In genomic region chr1:164900696-164901095, GRCm38 (mm10) we compare ENCODE assay signal across 26 mouse cellular contexts. TPM values are rescaled to one million over a fixed set of nuclear protein-coding genes. Genes with fewer than 3 reads are reported as not detected.
DNase-seq lines count a peak whose midpoint lies in the region; ATAC-seq and TF ChIP-seq lines count a peak whose summit lies in the region.
"Had no signal": no experiment of that assay in that cellular context is flagged by ENCODE, and none has a peak within 500 bp of the region (broad histone marks: within the 10 kb centered on the region; RNA-seq: fewer than 3 reads in every experiment).

No protein-coding gene starts in this region.

- no peak for TF ChIP-seq EP300 in heart, postnatal 0 days (IDR thresholded peaks at IDR 0.05; ENCODE audit: low read depth)

- no peak for TF ChIP-seq POLR2A in cerebellum, adult 2 months (IDR thresholded peaks at IDR 0.05; ENCODE audit: borderline replicate concordance, insufficient read depth, low read length)

- H3K4me2 ChIP-seq in heart, embryonic 11.5 days, result no peak overlapping the region
- no peak overlapping the region for H3K4me2 ChIP-seq in heart, postnatal 0 days (ENCODE audit: low read depth, low read length)
- H3K4me2 ChIP-seq: embryonic facial prominence, embryonic 15.5 days; heart, embryonic 13.5 days; hindbrain, embryonic 14.5 days; liver, embryonic 15.5 days; midbrain, embryonic 15.5 days had no signal

- H3K4me1 ChIP-seq in heart, embryonic 11.5 days (ENCODE audit: control insufficient read depth, insufficient read depth, low read length), result peaks cover 25% of the 10 kb centered on the region
- peaks cover 18% of the 10 kb centered on the region for H3K4me1 ChIP-seq in cerebellum, adult 2 months (ENCODE audit: control insufficient read depth, insufficient read depth, low read length)
- H3K4me1 ChIP-seq in heart, postnatal 0 days (ENCODE audit: control insufficient read depth, insufficient read depth), result peaks cover 40% of the 10 kb centered on the region
- H3K4me1 ChIP-seq: liver, embryonic 15.5 days had no signal

- WGBS in heart, embryonic 11.5 days (ENCODE audit: insufficient replicate concordance), result 82% methylated on average over 6 of the region's 6 CpGs
- WGBS in cerebellum, adult 2 months, result 36% methylated on average over 6 of the region's 6 CpGs
- 90% methylated on average over 6 of the region's 6 CpGs for WGBS in heart, postnatal 0 days

- H3K36me3 ChIP-seq in heart, embryonic 11.5 days (ENCODE audit: control insufficient read depth, insufficient read depth, low read length), result no peaks in the 10 kb centered on the region
- no peaks in the 10 kb centered on the region for H3K36me3 ChIP-seq in heart, postnatal 0 days (replicated peaks; ENCODE audit: control insufficient read depth, insufficient read depth, low read length)
- H3K36me3 ChIP-seq: embryonic facial prominence, embryonic 15.5 days; forebrain, embryonic 10.5 days; heart, embryonic 13.5 days; liver, embryonic 15.5 days; midbrain, embryonic 15.5 days had no signal

- no peak for ATAC-seq in heart, embryonic 11.5 days (replicated peaks; ENCODE audit: insufficient number of reproducible peaks, low FRiP score, low TSS enrichment)
- no peak for ATAC-seq in heart, postnatal 0 days (ENCODE audit: insufficient read depth, low read depth)
- ATAC-seq: intestine, postnatal 0 days; midbrain, embryonic 15.5 days; Patski had no signal

- DNase-seq in heart, adult 18-20 months, result peak; percentile 33 to 50
- peak; percentile 28 to 34 for DNase-seq in cerebellum, adult 2 months
- DNase-seq in cerebellum, postnatal 14 days, result peak; percentile 41 to 46
- no peak for DNase-seq in heart, postnatal 0 days (ENCODE audit: low spot score)
- DNase-seq in MN1 (ENCODE audit: low spot score), result no peak
- no peak for DNase-seq in adrenal gland, postnatal 4 days (ENCODE audit: low spot score in 2 of 2)
- DNase-seq in urinary bladder, postnatal 36 days (ENCODE audit: low spot score in 2 of 2), result no peak
- DNase-seq: embryo, embryonic 11 days; kidney, postnatal 10 days; lung, postnatal 10 days; spleen, adult 18-20 months; thymus, adult 18-20 months had no signal

- H3K9me3 ChIP-seq in heart, embryonic 11.5 days (replicated peaks; ENCODE audit: control insufficient read depth, low read length), result no peaks in the 10 kb centered on the region
- H3K9me3 ChIP-seq in heart, postnatal 0 days (replicated peaks; ENCODE audit: control insufficient read depth, low read length), result no peaks in the 10 kb centered on the region
- H3K9me3 ChIP-seq: embryonic facial prominence, embryonic 15.5 days; forebrain, embryonic 10.5 days; heart, embryonic 13.5 days; liver, embryonic 15.5 days; megakaryocyte, embryonic 14.5 days; midbrain, embryonic 15.5 days had no signal

- H3K9ac ChIP-seq in heart, embryonic 11.5 days (ENCODE audit: low read depth, low read length), result no peak overlapping the region
- H3K9ac ChIP-seq in heart, postnatal 0 days (replicated peaks; ENCODE audit: low read depth, low read length), result no peak overlapping the region
- H3K9ac ChIP-seq: embryonic facial prominence, embryonic 15.5 days; heart, embryonic 13.5 days; hindbrain, embryonic 14.5 days; liver, embryonic 15.5 days; midbrain, embryonic 15.5 days had no signal

- H3K4me3 ChIP-seq in heart, embryonic 11.5 days (ENCODE audit: low read depth, low read length), result no peak overlapping the region
- H3K4me3 ChIP-seq in cerebellum, adult 2 months (replicated peaks; ENCODE audit: insufficient read depth, low read depth, low read length), result no peak overlapping the region
- H3K4me3 ChIP-seq in heart, postnatal 0 days (ENCODE audit: low read depth, low read length), result no peak overlapping the region
- H3K4me3 ChIP-seq: embryonic facial prominence, embryonic 15.5 days; forebrain, embryonic 10.5 days; heart, embryonic 13.5 days; liver, embryonic 15.5 days; megakaryocyte, embryonic 14.5 days; midbrain, embryonic 15.5 days had no signal

- no peak for TF ChIP-seq CTCF in cerebellum, adult 2 months (IDR thresholded peaks at IDR 0.05; ENCODE audit: borderline replicate concordance, insufficient read depth, low read depth, low read length)
- no peak for TF ChIP-seq CTCF in heart, postnatal 0 days (IDR thresholded peaks at IDR 0.05; ENCODE audit: low read depth)

- H3K27ac ChIP-seq in heart, embryonic 11.5 days (ENCODE audit: low read depth, low read length), result no peak overlapping the region
- peak overlapping the region; percentile 15; the same call in 1 of the 2 replicates for H3K27ac ChIP-seq in cerebellum, adult 2 months (ENCODE audit: insufficient read depth, low read length)
- H3K27ac ChIP-seq in heart, postnatal 0 days (ENCODE audit: low read depth), result 0 out of 2 replicates have a peak overlapping the region, but pooled peaks have one; percentile 4
- H3K27ac ChIP-seq: embryonic facial prominence, embryonic 15.5 days; forebrain, embryonic 10.5 days; hindbrain, embryonic 14.5 days; liver, embryonic 15.5 days; midbrain, embryonic 15.5 days had no signal

- H3K27me3 ChIP-seq in heart, embryonic 11.5 days (ENCODE audit: control insufficient read depth, insufficient read depth, low read length), result no peaks in the 10 kb centered on the region
- H3K27me3 ChIP-seq in cerebellum, adult 2 months (ENCODE audit: control insufficient read depth, insufficient read depth, low read length), result no peaks in the 10 kb centered on the region
- no peaks in the 10 kb centered on the region for H3K27me3 ChIP-seq in heart, postnatal 0 days (ENCODE audit: control insufficient read depth, insufficient read depth, low read length)
- H3K27me3 ChIP-seq: embryonic facial prominence, embryonic 15.5 days; heart, embryonic 13.5 days; midbrain, embryonic 15.5 days; Patski had no signal

RNA-seq across cellular contexts. Expression of gene Xcl1, which starts 34.6 kb away (rescaled TPM):
- under 1 TPM; 0.57 to 0.62 TPM for total RNA-seq in heart, adult 18-20 months (2021)
- not detected in 2 replicates for polyA plus RNA-seq in heart, embryonic 11.5 days (2014; fragmentation: Nextera tagmentation; extraction: Ambion mirVana)
- polyA plus RNA-seq in cerebellum, adult 2 months (2012; rRNA removed), result not detected in 2 replicates
- not detected in 2 replicates for total RNA-seq in heart, postnatal 0 days (2014; rRNA removed; ENCODE audit: low replicate concordance)
- not detected in 2 replicates for polyA plus RNA-seq in heart, postnatal 0 days (2015; fragmentation: Nextera tagmentation; extraction: Ambion mirVana)
- 1 to 10 TPM in 1 of 2 experiments, not detected in 1; 1.1 TPM for total RNA-seq in adrenal gland, postnatal 4 days (2021)
- total RNA-seq: left cerebral cortex, adult 8-10 months had no signal
- polyA plus RNA-seq: C2C12; embryonic facial prominence, embryonic 15.5 days; forebrain, embryonic 10.5 days; heart, embryonic 13.5 days; hindbrain, embryonic 14.5 days; intestine, postnatal 0 days; limb, embryonic 14.5 days; liver, embryonic 15.5 days; midbrain, embryonic 15.5 days; Patski; stomach, embryonic 14.5 days had no signal

Comparison
In these comparisons a context has a peak if more than half of its experiments do, and no peak if none do; other contexts are left out.
1. DNase-seq: peak in heart, adult 18-20 months (2 of 2), cerebellum, adult 2 months (2 of 2) and cerebellum, postnatal 14 days (2 of 2); none in heart, postnatal 0 days (single experiment), MN1 (single experiment), adrenal gland, postnatal 4 days (0 of 2) and urinary bladder, postnatal 36 days (0 of 2).